Mouse (Mus musculus): ENCODE results near the gene Rps7. TPM values are rescaled to one million over a fixed set of nuclear protein-coding genes. Genes with fewer than 3 reads are reported as not detected.

Rps7 gene
- polyA plus RNA-seq, 1 experiment from 2014 or later = 537 TPM

DNA sequence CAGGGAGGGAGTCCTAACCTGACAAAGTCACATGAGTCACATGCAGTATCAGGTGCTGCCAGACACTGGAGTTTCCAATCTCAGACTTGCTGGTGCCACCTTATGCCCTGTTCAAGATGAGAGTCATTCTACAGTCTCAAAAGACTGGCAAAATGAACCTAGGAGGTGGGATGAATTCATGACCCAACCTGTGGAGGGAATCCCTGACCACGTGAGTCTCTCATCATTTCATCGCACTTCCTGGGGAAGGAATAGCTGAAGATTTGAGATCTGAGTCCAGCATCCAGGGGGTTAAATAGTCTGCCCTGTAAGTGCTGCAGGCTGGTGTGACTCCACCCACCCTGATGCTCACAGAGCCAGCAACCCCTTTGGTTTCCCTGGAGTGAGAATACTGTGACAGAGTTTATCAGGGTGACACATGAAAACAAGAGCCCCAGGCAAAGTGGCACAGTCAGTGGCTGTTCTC is 37.2 kb downstream of the Rps7 start:
- no peak for ATAC-seq (ENCODE audit: low read depth)
- 61% methylated on average over 2 of the region's 2 CpGs for WGBS
- no peaks in the 10 kb centered on the region for H3K27me3 ChIP-seq (ENCODE audit: control insufficient read depth, insufficient read depth, low read length)
- no peaks in the 10 kb centered on the region for H3K4me1 ChIP-seq (ENCODE audit: control insufficient read depth, insufficient read depth, low read length)
- H3K4me2 ChIP-seq (ENCODE audit: low read depth, low read length) = no peak overlapping the region
- no peak overlapping the region for H3K27ac ChIP-seq (ENCODE audit: low read depth, low read length)
- H3K36me3 ChIP-seq (ENCODE audit: control insufficient read depth, insufficient read depth, low read length) = no peaks in the 10 kb centered on the region
- no peak overlapping the region for H3K9ac ChIP-seq (replicated peaks; ENCODE audit: low read depth, low read length)
- H3K9me3 ChIP-seq (ENCODE audit: control insufficient read depth, low read length) = no peaks in the 10 kb centered on the region
- H3K4me3 ChIP-seq (ENCODE audit: low read depth, low read length) = no peak overlapping the region

DNA sequence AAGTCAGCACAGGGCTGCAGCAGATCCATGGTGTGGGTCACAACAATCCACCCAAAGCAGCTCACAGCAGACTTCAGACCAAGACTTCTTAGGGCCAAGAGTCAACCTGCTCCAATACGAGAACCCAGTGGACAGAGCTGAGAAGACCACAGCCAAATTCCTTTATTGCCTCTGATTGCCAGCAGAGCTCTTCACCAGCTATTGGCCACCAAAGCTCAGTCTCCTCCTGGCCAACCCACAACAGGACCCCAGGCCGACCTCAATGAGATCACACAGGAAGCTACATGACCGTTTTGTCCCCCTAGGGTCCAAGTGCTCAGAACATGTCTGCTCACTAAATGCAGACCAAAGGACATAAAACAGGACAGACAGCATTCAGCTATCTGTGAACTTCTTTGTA is 37.6 kb downstream of the Rps7 start:
- no peak for ATAC-seq (ENCODE audit: low read depth)
- H3K27me3 ChIP-seq (ENCODE audit: control insufficient read depth, insufficient read depth, low read length) = no peaks in the 10 kb centered on the region
- no peak overlapping the region for H3K4me2 ChIP-seq (ENCODE audit: low read depth, low read length)
- no peak overlapping the region for H3K9ac ChIP-seq (replicated peaks; ENCODE audit: low read depth, low read length)
- no peaks in the 10 kb centered on the region for H3K36me3 ChIP-seq (ENCODE audit: control insufficient read depth, insufficient read depth, low read length)
- no peaks in the 10 kb centered on the region for H3K4me1 ChIP-seq (ENCODE audit: control insufficient read depth, insufficient read depth, low read length)
- no peak overlapping the region for H3K27ac ChIP-seq (ENCODE audit: low read depth, low read length)
- H3K4me3 ChIP-seq (ENCODE audit: low read depth, low read length) = no peak overlapping the region
- no peaks in the 10 kb centered on the region for H3K9me3 ChIP-seq (ENCODE audit: control insufficient read depth, low read length)
- 39% methylated on average over 3 of the region's 3 CpGs for WGBS

- no peak overlapping the region for H3K9ac ChIP-seq (replicated peaks; ENCODE audit: low read depth, low read length)
- no peaks in the 10 kb centered on the region for H3K36me3 ChIP-seq (ENCODE audit: control insufficient read depth, insufficient read depth, low read length)
- H3K4me2 ChIP-seq (ENCODE audit: low read depth, low read length) = no peak overlapping the region
- H3K4me3 ChIP-seq (ENCODE audit: low read depth, low read length) = no peak overlapping the region
- no peak for ATAC-seq (ENCODE audit: low read depth)
- no peak overlapping the region for H3K27ac ChIP-seq (ENCODE audit: low read depth, low read length)
- WGBS = 56% methylated on average over 9 of the region's 9 CpGs
- no peaks in the 10 kb centered on the region for H3K27me3 ChIP-seq (ENCODE audit: control insufficient read depth, insufficient read depth, low read length)
- H3K9me3 ChIP-seq (ENCODE audit: control insufficient read depth, low read length) = no peaks in the 10 kb centered on the region
- no peaks in the 10 kb centered on the region for H3K4me1 ChIP-seq (ENCODE audit: control insufficient read depth, insufficient read depth, low read length)
These were observed 38.1 kb downstream of the Rps7 start for GRCm38 (mm10) chr12:28597699-28598098.

DNA sequence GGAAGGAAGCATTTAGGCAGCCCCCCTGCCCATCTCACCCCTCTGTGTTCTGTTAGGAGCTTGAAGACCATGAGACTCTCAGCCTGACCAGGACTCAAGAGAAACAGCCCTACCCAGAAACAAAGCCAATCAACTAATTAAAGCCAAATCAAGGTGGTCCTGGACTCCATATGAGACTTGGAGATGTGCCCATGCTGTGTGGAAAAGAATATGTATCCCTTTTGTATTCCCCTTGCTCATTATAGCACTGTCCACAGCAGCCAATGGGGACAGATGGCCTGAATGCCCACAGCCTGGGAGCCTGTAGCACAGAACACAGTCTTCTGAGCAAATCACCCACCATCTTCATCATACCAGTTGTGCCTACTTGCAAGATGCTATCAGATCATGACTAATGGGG is 38.9 kb downstream of the Rps7 start:
- ATAC-seq (ENCODE audit: low read depth) = no peak
- Histone ChIP-seq H3K9ac (replicated peaks; ENCODE audit: low read depth, low read length) (no peak overlapping the region), H3K4me1 (ENCODE audit: control insufficient read depth, insufficient read depth, low read length) (no peaks in the 10 kb centered on the region)

DNA sequence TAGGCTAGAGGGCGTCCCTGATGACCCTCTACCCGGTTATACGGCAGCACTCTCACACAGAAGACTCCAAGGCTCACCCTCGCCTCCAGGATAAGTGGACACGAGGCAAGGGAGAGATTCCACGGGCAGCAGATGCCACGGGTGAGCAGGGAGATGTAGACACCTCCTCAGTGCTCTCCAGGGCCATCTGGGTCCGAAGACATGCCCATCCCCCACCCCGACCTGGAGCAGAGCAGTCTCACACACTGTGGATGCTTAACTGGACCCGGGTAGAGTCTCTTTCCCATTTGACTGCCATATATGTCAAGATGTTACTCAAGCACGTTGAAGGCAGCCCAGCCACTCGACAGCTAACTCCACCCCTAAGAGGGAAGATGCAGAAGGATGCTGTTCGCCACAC is 45.3 kb downstream of the Rps7 start:
- ATAC-seq (ENCODE audit: low read depth) = no peak
- WGBS = 47% methylated on average over 13 of the region's 13 CpGs

More for the DNA sequence above, 38.9 kb downstream of the Rps7 start:
- Histone ChIP-seq H3K36me3 (ENCODE audit: control insufficient read depth, insufficient read depth, low read length) (no peaks in the 10 kb centered on the region), H3K27me3 (ENCODE audit: control insufficient read depth, insufficient read depth, low read length) (no peaks in the 10 kb centered on the region), H3K9me3 (ENCODE audit: control insufficient read depth, low read length) (no peaks in the 10 kb centered on the region), H3K27ac (ENCODE audit: low read depth, low read length) (no peak overlapping the region), H3K4me3 (ENCODE audit: low read depth, low read length) (no peak overlapping the region), H3K4me2 (ENCODE audit: low read depth, low read length) (no peak overlapping the region)

GRCm38 (mm10) chr12:28589090-28589868 is 46.5 kb downstream of the Rps7 start:
- 9% methylated on average over 24 of the region's 24 CpGs for WGBS
- Histone ChIP-seq H3K27ac (ENCODE audit: low read depth, low read length) (peak overlapping the region; percentile 71), H3K9ac (replicated peaks; ENCODE audit: low read depth, low read length) (peak overlapping the region; percentile 43), H3K36me3 (ENCODE audit: control insufficient read depth, insufficient read depth, low read length) (no peaks in the 10 kb centered on the region), H3K27me3 (ENCODE audit: control insufficient read depth, insufficient read depth, low read length) (no peaks in the 10 kb centered on the region), H3K9me3 (ENCODE audit: control insufficient read depth, low read length) (no peaks in the 10 kb centered on the region), H3K4me2 (ENCODE audit: low read depth, low read length) (peak overlapping the region; percentile 53), H3K4me3 (ENCODE audit: low read depth, low read length) (peak overlapping the region; percentile 24), H3K4me1 (ENCODE audit: control insufficient read depth, insufficient read depth, low read length) (peaks cover 24% of the 10 kb centered on the region)
- ATAC-seq (ENCODE audit: low read depth) = peak; percentile 96

More for the DNA sequence above, 45.3 kb downstream of the Rps7 start:
- H3K4me2 ChIP-seq (ENCODE audit: low read depth, low read length) = no peak overlapping the region
- no peaks in the 10 kb centered on the region for H3K9me3 ChIP-seq (ENCODE audit: control insufficient read depth, low read length)
- no peaks in the 10 kb centered on the region for H3K27me3 ChIP-seq (ENCODE audit: control insufficient read depth, insufficient read depth, low read length)
- peaks cover 24% of the 10 kb centered on the region for H3K4me1 ChIP-seq (ENCODE audit: control insufficient read depth, insufficient read depth, low read length)
- H3K9ac ChIP-seq (replicated peaks; ENCODE audit: low read depth, low read length) = no peak overlapping the region
- H3K36me3 ChIP-seq (ENCODE audit: control insufficient read depth, insufficient read depth, low read length) = no peaks in the 10 kb centered on the region
- peak overlapping the region; percentile 71 for H3K27ac ChIP-seq (ENCODE audit: low read depth, low read length)
- H3K4me3 ChIP-seq (ENCODE audit: low read depth, low read length) = no peak overlapping the region

DNA sequence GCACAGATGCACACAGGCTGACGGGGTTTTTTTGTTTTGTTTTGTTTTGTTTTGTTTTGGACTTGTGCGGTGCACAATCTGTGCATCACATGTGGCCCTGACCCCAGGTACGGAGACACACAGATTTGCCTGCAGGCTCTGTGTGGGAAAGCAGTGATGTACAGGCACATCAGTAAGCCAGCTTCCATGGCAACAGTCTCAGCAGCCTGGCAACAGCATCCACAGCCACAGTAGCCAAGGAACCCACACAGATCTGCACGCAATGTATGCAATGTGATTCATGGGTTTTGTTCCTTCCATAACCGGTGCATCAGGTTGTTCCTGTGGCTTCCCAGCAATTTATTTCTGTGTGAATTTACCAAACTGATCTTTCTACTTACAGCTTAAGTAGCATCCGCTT is 47.8 kb downstream of the Rps7 start:
- ATAC-seq (ENCODE audit: low read depth) = no peak
- H3K4me3 ChIP-seq (ENCODE audit: low read depth, low read length) = no peak overlapping the region

DNA sequence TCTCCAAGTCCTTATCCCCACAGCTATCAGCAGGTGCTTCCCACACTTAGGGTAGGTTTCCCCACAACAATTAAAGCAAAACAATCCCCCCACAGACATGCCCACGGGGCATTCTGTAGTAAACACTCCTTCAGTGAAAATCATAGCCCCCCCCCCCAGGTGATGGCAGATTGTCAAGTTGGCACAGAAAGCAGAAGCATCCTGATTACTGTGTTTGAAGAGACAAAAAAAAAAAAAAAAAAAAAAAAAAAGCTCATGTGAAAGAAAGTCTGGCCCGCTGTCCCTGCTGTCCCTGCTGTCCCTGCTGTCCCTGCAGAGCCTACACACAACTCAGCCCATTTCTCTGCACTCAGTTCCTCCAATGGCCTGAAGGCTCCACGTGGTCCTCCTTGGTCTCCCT is 51.7 kb downstream of the Rps7 start:
- no peak overlapping the region for H3K27ac ChIP-seq (ENCODE audit: low read depth, low read length)
- no peak overlapping the region for H3K9ac ChIP-seq (replicated peaks; ENCODE audit: low read depth, low read length)
- no peak for ATAC-seq (ENCODE audit: low read depth)
- no peaks in the 10 kb centered on the region for H3K9me3 ChIP-seq (ENCODE audit: control insufficient read depth, low read length)
- H3K36me3 ChIP-seq (ENCODE audit: control insufficient read depth, insufficient read depth, low read length) = no peaks in the 10 kb centered on the region
- 55% methylated on average over 3 of the region's 3 CpGs for WGBS
- H3K4me1 ChIP-seq (ENCODE audit: control insufficient read depth, insufficient read depth, low read length) = peaks cover 14% of the 10 kb centered on the region
- no peaks in the 10 kb centered on the region for H3K27me3 ChIP-seq (ENCODE audit: control insufficient read depth, insufficient read depth, low read length)
- H3K4me3 ChIP-seq (ENCODE audit: low read depth, low read length) = no peak overlapping the region
- H3K4me2 ChIP-seq (ENCODE audit: low read depth, low read length) = no peak overlapping the region

More for the DNA sequence above, 47.8 kb downstream of the Rps7 start:
- 39% methylated on average over 6 of the region's 6 CpGs for WGBS
- Histone ChIP-seq H3K9ac (replicated peaks; ENCODE audit: low read depth, low read length) (no peak overlapping the region), H3K27me3 (ENCODE audit: control insufficient read depth, insufficient read depth, low read length) (no peaks in the 10 kb centered on the region), H3K27ac (ENCODE audit: low read depth, low read length) (no peak overlapping the region), H3K4me2 (ENCODE audit: low read depth, low read length) (no peak overlapping the region), H3K36me3 (ENCODE audit: control insufficient read depth, insufficient read depth, low read length) (no peaks in the 10 kb centered on the region), H3K4me1 (ENCODE audit: control insufficient read depth, insufficient read depth, low read length) (peaks cover 24% of the 10 kb centered on the region), H3K9me3 (ENCODE audit: control insufficient read depth, low read length) (no peaks in the 10 kb centered on the region)

DNA sequence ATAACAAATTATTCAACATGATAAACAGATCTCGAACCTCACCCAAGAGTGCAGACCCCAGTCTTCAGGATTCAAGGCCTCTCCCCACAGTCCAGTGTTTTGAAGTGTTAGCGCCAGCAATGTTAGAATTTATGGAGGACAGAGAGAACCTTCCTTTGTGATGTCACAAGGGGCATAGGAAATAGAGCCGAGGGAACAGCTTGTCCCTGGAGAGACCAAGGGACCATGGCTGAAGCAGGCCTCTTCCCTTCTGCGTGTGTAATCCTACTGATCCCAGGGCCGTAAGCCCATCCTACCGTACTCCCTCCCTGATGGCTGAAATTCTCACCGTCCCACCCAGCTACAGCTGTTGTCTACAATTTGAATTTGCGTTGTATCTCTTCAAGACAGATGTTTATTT is 53.3 kb downstream of the Rps7 start, which contains the start of gene Allc:
Allc (minus strand) TSS at position 101 of the 400 bp plus-strand sequence.
- H3K4me2 ChIP-seq (ENCODE audit: low read depth, low read length) = no peak within 1 kb of the TSS
- ATAC-seq (ENCODE audit: low read depth) = no peak
- H3K9ac ChIP-seq (replicated peaks; ENCODE audit: low read depth, low read length) = no peak within 1 kb of the TSS
- H3K4me3 ChIP-seq (ENCODE audit: low read depth, low read length) = no peak within 1 kb of the TSS
- 81% methylated on average over 8 of the region's 8 CpGs for WGBS
- H3K27ac ChIP-seq (ENCODE audit: low read depth, low read length) = no peak within 1 kb of the TSS
- H3K4me1 ChIP-seq (ENCODE audit: control insufficient read depth, insufficient read depth, low read length) = no peaks in the 10 kb centered on the region
- no peaks in the 10 kb centered on the region for H3K36me3 ChIP-seq (ENCODE audit: control insufficient read depth, insufficient read depth, low read length)
- H3K9me3 ChIP-seq (ENCODE audit: control insufficient read depth, low read length) = no peaks in the 10 kb centered on the region
- no peaks in the 10 kb centered on the region for H3K27me3 ChIP-seq (ENCODE audit: control insufficient read depth, insufficient read depth, low read length)
